Mouse (Mus musculus) heart, adult 10 weeks (tissue): Measurements from ENCODE around the gene 3110082J24Rik. TPM values are rescaled to one million over a fixed set of nuclear protein-coding genes. Genes with fewer than 3 reads are reported as not detected.

Experiments used
- polyA plus RNA-seq: library from polyadenylated mRNA; stranded (reverse); fragments of 350-450 nt; fragmentation: Illumina TruSeq; extraction: RNeasy Lipid Tissue Mini Kit (QIAGEN cat#74804); gene quantifications from one replicate; pipeline ENCODE4 v1.2.3, GENCODE M21; 2014; ENCODE audit warnings: low read depth, low replicate concordance

The 3110082J24Rik gene
- not detected for polyA plus RNA-seq

DNA sequence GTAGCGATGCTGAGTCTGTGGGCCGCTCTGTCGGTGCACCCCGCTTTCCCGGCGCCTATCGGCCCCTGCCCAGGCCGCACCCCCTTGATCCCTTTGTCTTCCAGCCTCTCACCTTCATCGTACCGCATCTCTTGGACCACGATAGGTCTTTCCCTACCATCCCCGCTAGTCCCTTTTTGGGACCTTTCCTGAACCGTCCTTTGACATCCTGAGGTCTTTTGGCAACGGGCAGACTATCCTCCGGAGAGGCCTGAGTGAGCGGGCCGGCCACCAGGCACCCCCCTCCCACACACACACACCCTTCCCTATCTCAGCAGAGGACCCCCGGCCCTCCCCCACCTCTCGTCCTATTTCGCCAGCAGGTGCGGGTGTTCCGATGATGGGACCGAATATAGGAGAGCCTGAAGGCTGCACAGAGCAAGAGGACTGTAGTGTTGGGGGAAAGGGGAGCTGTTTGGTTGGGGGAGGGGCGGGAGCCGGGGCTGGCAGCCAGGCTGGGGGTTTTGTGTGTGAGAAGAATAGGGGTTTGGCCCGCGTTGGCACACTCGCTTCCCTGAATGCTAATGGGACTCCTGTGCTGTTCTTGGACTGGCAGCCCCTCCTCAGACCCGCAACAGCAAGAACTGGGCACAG is at the start of gene 3110082J24Rik:
Gene 3110082J24Rik (minus strand): TSS at position 419 of the 633 bp plus-strand sequence.

DNA sequence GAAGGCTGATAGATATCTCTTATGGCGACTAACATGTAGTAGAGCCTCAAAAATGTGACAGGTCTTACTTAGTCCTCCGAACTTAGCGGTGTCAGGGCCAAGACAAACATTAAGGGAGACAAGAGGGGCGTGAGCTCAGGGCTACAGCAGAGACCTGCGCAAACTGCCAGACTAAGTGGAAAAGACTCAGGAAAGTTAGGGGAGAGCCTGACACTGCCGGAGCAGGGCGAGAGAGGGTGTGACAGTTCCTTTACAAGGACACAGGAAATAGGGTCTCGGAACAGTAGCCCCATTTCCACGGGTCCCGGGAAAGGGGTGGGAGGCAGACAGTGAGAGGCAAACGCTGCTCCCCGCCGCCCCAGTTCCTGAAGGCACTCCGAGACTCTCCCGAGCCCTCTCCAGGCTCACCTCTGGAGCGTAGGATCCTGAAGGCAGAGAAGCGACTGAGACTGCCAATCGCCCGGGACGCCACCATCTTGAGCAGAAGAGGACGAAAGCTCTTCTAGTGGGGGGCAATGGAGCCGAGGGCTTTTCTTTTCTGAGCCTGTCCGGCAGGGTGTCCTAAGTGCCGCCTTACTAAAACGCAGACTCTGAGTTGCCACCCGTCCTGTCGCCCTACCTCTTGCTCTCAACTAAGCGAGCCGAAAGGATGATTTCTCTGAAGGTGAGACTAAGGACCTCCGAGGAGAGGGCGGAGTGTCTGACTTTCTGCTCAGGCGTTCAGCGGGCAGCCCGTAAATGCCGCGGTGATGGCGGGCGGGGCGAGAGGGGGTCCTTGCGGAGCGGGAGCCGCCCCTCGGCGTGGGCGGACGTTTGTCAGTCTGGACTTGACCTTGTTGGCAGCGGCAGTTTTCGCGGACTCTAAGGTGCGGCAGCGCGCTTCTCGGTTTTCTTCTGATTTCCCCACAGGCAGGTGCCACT is 48.8 kb upstream of the 3110082J24Rik start, which contains the start of the genes Hadha and Hadhb:
Gene Hadha (minus strand): TSS at position 689 of the 921 bp plus-strand sequence.
Gene Hadhb (plus strand): TSS at position 775 of the 921 bp plus-strand sequence.

GRCm38 (mm10) chr5:30104841-30105667 is 832 bp downstream of the 3110082J24Rik start, which contains the start of gene Garem2:
Gene Garem2, plus strand, starts transcription at chr5:30105161.

DNA sequence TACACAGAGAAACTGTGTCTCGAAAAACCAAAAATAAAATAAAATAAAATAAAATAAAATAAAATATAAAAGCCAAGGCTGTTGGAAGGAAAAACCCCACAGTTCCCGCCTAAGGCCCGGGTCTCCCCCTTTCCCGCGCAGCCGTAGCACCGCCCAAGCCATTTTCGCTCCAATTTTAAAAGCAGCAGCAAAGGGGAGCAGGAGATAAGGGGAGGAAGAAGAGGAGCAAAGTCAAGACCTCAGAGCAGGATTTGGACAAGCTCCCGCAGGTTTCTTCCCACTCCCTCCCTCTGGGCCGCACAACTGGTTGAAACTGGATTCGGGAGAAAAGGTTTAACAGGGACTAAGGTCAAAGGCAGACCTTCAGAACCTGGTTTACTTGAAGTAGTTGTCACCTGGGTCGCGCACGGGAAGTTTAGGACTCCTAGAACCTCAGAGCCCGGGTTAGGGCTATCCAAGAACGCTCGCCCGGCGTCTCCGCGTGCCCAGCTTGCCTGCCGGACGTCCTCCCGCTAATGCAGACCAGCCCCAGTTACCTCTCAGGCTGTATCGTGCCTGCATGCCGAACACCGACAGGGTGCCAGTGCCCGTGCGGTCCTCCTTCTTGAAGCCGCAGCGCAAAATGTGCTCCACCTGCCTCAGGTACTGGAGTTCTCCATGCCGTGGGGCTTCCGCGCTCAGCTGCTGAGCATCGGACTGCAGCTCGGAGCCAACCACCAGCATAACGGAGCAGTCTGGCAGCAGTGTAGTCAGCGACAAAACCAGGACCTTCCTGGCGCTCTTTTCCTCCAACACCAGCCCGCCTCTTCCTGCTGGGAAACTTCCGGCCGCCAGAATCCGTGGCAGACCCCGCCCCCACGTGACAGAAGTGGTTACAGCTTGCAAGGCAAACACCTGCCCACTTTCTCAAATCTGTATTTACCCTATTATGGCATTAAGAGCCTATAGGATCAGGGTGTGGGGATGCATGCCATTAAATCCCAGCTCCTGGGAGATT is 32.8 kb downstream of the 3110082J24Rik start, which contains the start of gene Tyms:
Gene Tyms (minus strand): TSS at position 793 of the 997 bp plus-strand sequence.

Other genes with a start within 250 kb of the 3110082J24Rik start
- gene Il6, start 93.0 kb downstream of the 3110082J24Rik start, polyA plus RNA-seq: not detected
- 2.3 TPM for gene Tyms, start 32.5 kb downstream of the 3110082J24Rik start, polyA plus RNA-seq
- not detected for gene Garem2, start 925 bp downstream of the 3110082J24Rik start, polyA plus RNA-seq
- 1,067 TPM for gene Hadha, start 49.1 kb upstream of the 3110082J24Rik start, polyA plus RNA-seq
- gene Hadhb, start 49.2 kb upstream of the 3110082J24Rik start, polyA plus RNA-seq: 2,267 TPM
- gene Adgrf3, start 99.6 kb upstream of the 3110082J24Rik start, polyA plus RNA-seq: not detected
- 10.6 TPM for gene Selenoi, start 126.5 kb upstream of the 3110082J24Rik start, polyA plus RNA-seq
- gene Drc1, start 175.3 kb upstream of the 3110082J24Rik start, polyA plus RNA-seq: not detected